In genomic region chr19:55739713-55740112, GRCm38 (mm10) we compare ENCODE assay signal across 14 mouse cellular contexts.
"Had no signal": no experiment of that assay in that cellular context is flagged by ENCODE, and none has a peak within 500 bp of the region (broad histone marks: within the 10 kb centered on the region; RNA-seq: fewer than 3 reads in every experiment).

No protein-coding gene starts in this region.

- ATAC-seq: hindbrain, embryonic 16.5 days; inflammation-experienced regulatory T-cells, adult 6 months; liver, embryonic 12.5 days had no signal

- DNase-seq: kidney, adult 18-20 months; kidney, postnatal 25 days; layer of hippocampus, adult 9-11 months; lung, embryonic 14.5 days; lung, postnatal 10 days; lung, postnatal 4 days; right cerebral cortex, postnatal 14 days; thymus, postnatal 14 days had no signal

- H3K36me3 ChIP-seq: kidney, embryonic 15.5 days; liver, embryonic 12.5 days; neural tube, embryonic 15.5 days had no signal

- H3K4me3 ChIP-seq: kidney, embryonic 15.5 days; liver, embryonic 12.5 days; myocyte; neural tube, embryonic 15.5 days had no signal

- H3K27ac ChIP-seq: liver, embryonic 12.5 days; neural tube, embryonic 15.5 days had no signal

- H3K9me3 ChIP-seq: kidney, embryonic 15.5 days; liver, embryonic 12.5 days; neural tube, embryonic 15.5 days had no signal

- H3K9ac ChIP-seq: kidney, embryonic 15.5 days; liver, embryonic 12.5 days; lung, embryonic 14.5 days; neural tube, embryonic 15.5 days had no signal

- H3K27me3 ChIP-seq: kidney, embryonic 15.5 days had no signal

- H3K4me2 ChIP-seq: kidney, embryonic 15.5 days; liver, embryonic 12.5 days; neural tube, embryonic 15.5 days had no signal
